Mouse (Mus musculus): ENCODE results near the gene Golga4. TPM values are rescaled to one million over a fixed set of nuclear protein-coding genes. Genes with fewer than 3 reads are reported as not detected.

Gene Golga4
- total and polyA plus RNA-seq, 2 experiments from 2014 or later, result 27.2 to 36.8 TPM

GRCm38 (mm10) chr9:118476211-118476765 is 29.8 kb upstream of the Golga4 start:
- Histone ChIP-seq H3K4me2 (ENCODE audit: low read depth, low read length) (peak overlapping the region; percentile 53), H3K9me3 (ENCODE audit: low read length) (no peaks in the 10 kb centered on the region), H3K36me3 (ENCODE audit: insufficient read depth, low read length) (no peaks in the 10 kb centered on the region), H3K4me1 (ENCODE audit: insufficient read depth, low read length) (no peaks in the 10 kb centered on the region), H3K27me3 (ENCODE audit: insufficient read depth, low read length) (peaks cover 57% of the 10 kb centered on the region), H3K4me3 (ENCODE audit: low read length) (peak overlapping the region; percentile 44), H3K9ac (replicated peaks; ENCODE audit: low read length) (no peak overlapping the region), H3K27ac (0 out of 2 replicates have a peak overlapping the region, but pooled peaks have one; percentile 8)
- TF ChIP-seq CTCF (IDR thresholded peaks at IDR 0.05; ENCODE audit: low read depth), result 0 out of 2 replicates have a peak, but pooled peaks have one; percentile 10
- ATAC-seq, result no peak
- peak; percentile 48 for DNase-seq (ENCODE audit: low spot score)
- WGBS, result 1% methylated on average over 22 of the region's 22 CpGs

- no peaks in the 10 kb centered on the region for H3K4me1 ChIP-seq (ENCODE audit: insufficient read depth, low read length)
- peak; percentile 57 for DNase-seq (ENCODE audit: low spot score)
- no peaks in the 10 kb centered on the region for H3K36me3 ChIP-seq (ENCODE audit: insufficient read depth, low read length)
- H3K27me3 ChIP-seq (ENCODE audit: insufficient read depth, low read length), result peaks cover 60% of the 10 kb centered on the region
- H3K9me3 ChIP-seq (ENCODE audit: low read length), result no peaks in the 10 kb centered on the region
- ATAC-seq, result no peak
- H3K27ac ChIP-seq, result peak overlapping the region; percentile 8; the same call in 1 of the 2 replicates
- H3K9ac ChIP-seq (replicated peaks; ENCODE audit: low read length), result 0 out of 2 replicates have a peak overlapping the region, but pooled peaks have one; percentile 1
- H3K4me3 ChIP-seq (ENCODE audit: low read length), result peak overlapping the region; percentile 44
- no peak for TF ChIP-seq CTCF (IDR thresholded peaks at IDR 0.05; ENCODE audit: low read depth)
- under 1% methylated on average over 33 of the region's 33 CpGs for WGBS
- peak overlapping the region; percentile 53 for H3K4me2 ChIP-seq (ENCODE audit: low read depth, low read length)
Observed at GRCm38 (mm10) chr9:118476766-118477271, 29.2 kb upstream of the Golga4 start.

GRCm38 (mm10) chr9:118477281-118477931 is 28.7 kb upstream of the Golga4 start:
- Histone ChIP-seq H3K27me3 (ENCODE audit: insufficient read depth, low read length) (peaks cover 65% of the 10 kb centered on the region), H3K9me3 (ENCODE audit: low read length) (no peaks in the 10 kb centered on the region), H3K36me3 (ENCODE audit: insufficient read depth, low read length) (no peaks in the 10 kb centered on the region), H3K4me1 (ENCODE audit: insufficient read depth, low read length) (no peaks in the 10 kb centered on the region), H3K27ac (peak overlapping the region; percentile 8; the same call in 1 of the 2 replicates), H3K9ac (replicated peaks; ENCODE audit: low read length) (0 out of 2 replicates have a peak overlapping the region, but pooled peaks have one; percentile 1), H3K4me2 (ENCODE audit: low read depth, low read length) (peak overlapping the region; percentile 53), H3K4me3 (ENCODE audit: low read length) (peak overlapping the region; percentile 44)
- under 1% methylated on average over 31 of the region's 31 CpGs for WGBS
- no peak for TF ChIP-seq CTCF (IDR thresholded peaks at IDR 0.05; ENCODE audit: low read depth)
- peak; percentile 10 for DNase-seq (ENCODE audit: low spot score)
- ATAC-seq, result no peak

GRCm38 (mm10) chr9:118477961-118478360 is 28.1 kb upstream of the Golga4 start, which contains the start of gene Eomes:
Eomes (plus strand) TSS chr9:118478212.
- H3K9me3 ChIP-seq (ENCODE audit: low read length), result no peaks in the 10 kb centered on the region
- no peaks in the 10 kb centered on the region for H3K4me1 ChIP-seq (ENCODE audit: insufficient read depth, low read length)
- H3K27me3 ChIP-seq (ENCODE audit: insufficient read depth, low read length), result peaks cover 63% of the 10 kb centered on the region
- ATAC-seq, result 0 out of 2 replicates have a peak, but pooled peaks have one; percentile 27
- peak within 1 kb of the TSS; percentile 48; the same call in 1 of the 2 replicates for H3K27ac ChIP-seq
- DNase-seq (ENCODE audit: low spot score), result peak; percentile 58
- H3K4me3 ChIP-seq (ENCODE audit: low read length), result peak within 1 kb of the TSS; percentile 44
- peak within 1 kb of the TSS; percentile 45 for H3K9ac ChIP-seq (replicated peaks; ENCODE audit: low read length)
- WGBS, result under 1% methylated on average over 9 of the region's 9 CpGs
- peak within 1 kb of the TSS; percentile 53 for H3K4me2 ChIP-seq (ENCODE audit: low read depth, low read length)
- no peak for TF ChIP-seq CTCF (IDR thresholded peaks at IDR 0.05; ENCODE audit: low read depth)
- H3K36me3 ChIP-seq (ENCODE audit: insufficient read depth, low read length), result no peaks in the 10 kb centered on the region

- H3K27me3 ChIP-seq (ENCODE audit: insufficient read depth, low read length), result peaks cover 68% of the 10 kb centered on the region
- 0% methylated on average over 27 of the region's 29 CpGs for WGBS
- H3K36me3 ChIP-seq (ENCODE audit: insufficient read depth, low read length), result no peaks in the 10 kb centered on the region
- peak overlapping the region; percentile 48; the same call in 1 of the 2 replicates for H3K27ac ChIP-seq
- peak; percentile 47 for DNase-seq (ENCODE audit: low spot score)
- H3K4me1 ChIP-seq (ENCODE audit: insufficient read depth, low read length), result no peaks in the 10 kb centered on the region
- peak overlapping the region; percentile 44 for H3K4me3 ChIP-seq (ENCODE audit: low read length)
- H3K9ac ChIP-seq (replicated peaks; ENCODE audit: low read length), result peak overlapping the region; percentile 45
- no peak; the same call in 1 of the 2 replicates for ATAC-seq
- H3K4me2 ChIP-seq (ENCODE audit: low read depth, low read length), result peak overlapping the region; percentile 53
- TF ChIP-seq CTCF (IDR thresholded peaks at IDR 0.05; ENCODE audit: low read depth), result no peak
- H3K9me3 ChIP-seq (ENCODE audit: low read length), result no peaks in the 10 kb centered on the region
Observed at GRCm38 (mm10) chr9:118478458-118478838, 27.6 kb upstream of the Golga4 start.

- no peak for TF ChIP-seq CTCF (IDR thresholded peaks at IDR 0.05; ENCODE audit: low read depth)
- H3K27ac ChIP-seq, result peak overlapping the region; percentile 48; the same call in 1 of the 2 replicates
- no peaks in the 10 kb centered on the region for H3K36me3 ChIP-seq (ENCODE audit: insufficient read depth, low read length)
- H3K9me3 ChIP-seq (ENCODE audit: low read length), result no peaks in the 10 kb centered on the region
- peaks cover 72% of the 10 kb centered on the region for H3K27me3 ChIP-seq (ENCODE audit: insufficient read depth, low read length)
- ATAC-seq (peak; percentile 50; the same call in 1 of the 2 replicates), DNase-seq (ENCODE audit: low spot score) (peak; percentile 39)
- peak overlapping the region; percentile 53 for H3K4me2 ChIP-seq (ENCODE audit: low read depth, low read length)
- H3K9ac ChIP-seq (replicated peaks; ENCODE audit: low read length), result peak overlapping the region; percentile 45
- WGBS, result under 1% methylated on average over 63 of the region's 87 CpGs
- H3K4me1 ChIP-seq (ENCODE audit: insufficient read depth, low read length), result no peaks in the 10 kb centered on the region
- H3K4me3 ChIP-seq (ENCODE audit: low read length), result peak overlapping the region; percentile 44
Observed at GRCm38 (mm10) chr9:118478839-118479507, 27.1 kb upstream of the Golga4 start.
